Mouse (Mus musculus) bone marrow, adult 2 months (tissue): ENCODE measurements at regions not wholly inside any gene's neighbourhood (a gene's known extent, or its start where the extent isn't known, plus 50 kb on each side); places are given as distances from the start of the nearest gene placed in this dataset.

Source experiments
- CTCF ChIP-seq: fragments of 200-500 bp; IDR thresholded peaks from 2 replicates; pipeline ENCODE4 v1.5.1; 2011; ENCODE audit warnings: low read length, control low read depth; ENCODE audit not compliant: control insufficient read depth, insufficient read depth
- POLR2A ChIP-seq: fragments of 200-500 bp; IDR thresholded peaks from 2 replicates; pipeline ENCODE4 v1.6.1; 2011; ENCODE audit warnings: low read depth, mild to moderate bottlenecking, control low read depth, low read length, borderline replicate concordance; ENCODE audit not compliant: control insufficient read depth

- TF ChIP-seq CTCF, result no peak
- no peak for TF ChIP-seq POLR2A
These were observed 105.7 kb downstream of the Plxna1 start for GRCm38 (mm10) chr6:89256630-89257292.
